Mouse (Mus musculus): Measurements from ENCODE around the gene Kcne1. TPM values are rescaled to one million over a fixed set of nuclear protein-coding genes. Genes with fewer than 3 reads are reported as not detected.

Kcne1 gene
- total RNA-seq (2023) = not detected

DNA sequence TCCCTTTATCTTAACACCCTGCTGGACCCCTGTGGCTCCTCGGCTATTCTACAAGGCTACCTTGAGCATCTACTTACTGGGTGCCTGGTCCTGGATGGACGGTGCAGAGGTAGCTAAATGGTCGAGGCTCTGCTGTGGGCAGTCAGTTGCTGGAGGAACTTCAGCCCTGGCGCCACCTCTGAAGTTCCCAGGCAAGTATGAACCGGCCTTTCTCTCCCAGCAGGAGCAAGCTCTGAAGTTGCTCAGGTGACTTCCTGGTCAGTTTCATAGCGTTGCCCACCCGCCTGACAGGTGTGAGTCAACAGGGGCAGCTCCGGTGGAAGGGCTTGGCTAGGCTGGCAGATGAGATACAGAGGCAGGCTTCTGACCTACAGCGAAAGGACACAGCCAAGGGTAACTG, at the start of gene Kcne1:
Gene Kcne1, minus strand, starts transcription at position 240 of the 400 bp plus-strand sequence.

DNA sequence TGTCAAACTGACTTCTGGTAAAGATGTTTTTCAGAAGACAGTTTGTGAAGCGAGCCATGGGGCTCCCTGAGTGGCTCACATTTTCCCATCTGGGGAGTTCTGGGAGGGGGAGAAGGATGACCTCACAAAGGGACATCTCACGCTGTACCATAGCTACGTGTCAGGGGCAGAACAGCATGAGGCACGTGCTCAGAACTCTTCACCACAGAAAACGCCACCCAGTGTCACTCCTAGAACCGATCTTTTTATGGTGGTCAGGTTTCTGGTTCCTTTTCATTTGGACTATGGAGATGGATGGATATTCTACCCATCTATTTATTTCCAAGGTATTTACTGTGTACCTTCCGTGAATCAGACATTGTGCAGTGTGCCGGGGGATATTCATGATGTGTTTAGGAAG, 37.9 kb downstream of the Kcne1 start, which contains the start of gene Fam243:
Gene Fam243, minus strand, starts transcription at position 101 of the 400 bp plus-strand sequence.

DNA sequence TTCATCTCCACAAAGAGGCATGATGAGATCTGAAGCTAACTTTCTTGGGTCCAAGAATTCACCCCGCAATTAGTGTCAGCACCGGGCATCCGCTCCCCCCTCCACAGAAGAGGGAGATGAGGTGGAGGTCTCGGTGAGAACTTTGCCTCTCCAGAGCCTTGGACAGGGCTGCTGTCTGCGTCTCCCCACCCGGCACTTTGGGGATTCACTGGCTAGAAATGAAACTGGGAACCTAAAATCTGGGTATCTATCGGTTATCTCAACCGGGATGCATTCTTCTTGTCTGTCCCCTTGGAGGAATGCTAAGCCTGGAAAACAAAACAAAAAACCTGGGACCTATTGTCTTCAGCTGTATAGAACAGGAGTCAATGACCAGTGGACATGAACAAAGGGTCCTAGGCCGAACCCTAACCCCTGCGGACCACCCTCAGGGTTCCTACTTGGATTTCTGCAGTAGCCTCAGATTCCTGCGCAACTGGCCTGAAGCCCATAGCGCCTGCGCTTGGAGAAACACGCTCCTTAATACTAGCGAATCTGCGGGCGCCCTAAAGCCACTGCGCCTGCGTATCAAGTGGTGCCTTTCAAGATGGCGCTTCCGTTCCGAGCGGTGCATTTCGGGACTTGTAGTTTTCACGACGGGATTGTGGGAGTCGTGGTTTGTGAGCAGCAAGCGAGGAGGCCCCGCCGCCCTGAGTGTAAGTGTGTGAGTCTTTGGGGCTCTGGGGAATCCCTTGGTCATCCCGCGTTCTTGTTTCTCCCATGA, 58.4 kb downstream of the Kcne1 start, which contains the start of gene Smim11:
Gene Smim11, plus strand, starts transcription at position 638 of the 763 bp plus-strand sequence.

Other genes with a start within 250 kb of the Kcne1 start
- not detected for gene Kcne2, start 67.1 kb downstream of the Kcne1 start, total RNA-seq (2023)
- 10 to 100 TPM; 18.8 to 23.4 TPM for gene Smim11, start 58.2 kb downstream of the Kcne1 start, total RNA-seq (2023)
- gene Fam243, start 38.0 kb downstream of the Kcne1 start, total RNA-seq (2023) = not detected
- 1 to 10 TPM; 6.8 to 6.9 TPM for gene Rcan1, start 111.4 kb upstream of the Kcne1 start, total RNA-seq (2023)
- gene Clic6, start 126.3 kb upstream of the Kcne1 start, total RNA-seq (2023) = not detected

Measured in neutrophil, adult 59 days (primary cell).